Mouse (Mus musculus): ENCODE measurements around the gene 1700025G04Rik. TPM values are rescaled to one million over a fixed set of nuclear protein-coding genes. Genes with fewer than 3 reads are reported as not detected.

Gene 1700025G04Rik
- polyA plus RNA-seq, 1 experiment from 2014 or later = 8.7 TPM

GRCm38 (mm10) chr1:152043453-152043852 lies 46.5 kb downstream of the 1700025G04Rik start:
- Histone ChIP-seq H3K9ac (ENCODE audit: low read depth, low read length) (no peak overlapping the region), H3K9me3 (ENCODE audit: control insufficient read depth, low read length) (no peaks in the 10 kb centered on the region), H3K36me3 (ENCODE audit: control insufficient read depth, insufficient read depth, low read length) (no peaks in the 10 kb centered on the region), H3K4me2 (no peak overlapping the region), H3K27me3 (replicated peaks; ENCODE audit: control insufficient read depth, insufficient read depth, low read length) (no peaks in the 10 kb centered on the region), H3K27ac (ENCODE audit: low read depth, low read length) (no peak overlapping the region), H3K4me3 (ENCODE audit: low read depth, low read length) (no peak overlapping the region), H3K4me1 (replicated peaks; ENCODE audit: control insufficient read depth, insufficient read depth, low read length) (no peaks in the 10 kb centered on the region; the same call in 1 of the 2 replicates)
- 83% methylated on average over 2 of the region's 2 CpGs for WGBS
- ATAC-seq (replicated peaks; ENCODE audit: low FRiP score) (no peak), DNase-seq (ENCODE audit: low spot score) (no peak)

GRCm38 (mm10) chr1:152042409-152042808 lies 47.5 kb downstream of the 1700025G04Rik start:
- H3K4me2 ChIP-seq = no peak overlapping the region
- H3K4me3 ChIP-seq (ENCODE audit: low read depth, low read length) = no peak overlapping the region
- H3K9me3 ChIP-seq (ENCODE audit: control insufficient read depth, low read length) = no peaks in the 10 kb centered on the region
- H3K27ac ChIP-seq (ENCODE audit: low read depth, low read length) = no peak overlapping the region
- H3K27me3 ChIP-seq (replicated peaks; ENCODE audit: control insufficient read depth, insufficient read depth, low read length) = no peaks in the 10 kb centered on the region
- H3K9ac ChIP-seq (ENCODE audit: low read depth, low read length) = no peak overlapping the region
- H3K36me3 ChIP-seq (ENCODE audit: control insufficient read depth, insufficient read depth, low read length) = no peaks in the 10 kb centered on the region
- DNase-seq (ENCODE audit: low spot score) (no peak), ATAC-seq (replicated peaks; ENCODE audit: low FRiP score) (no peak)
- WGBS = 75% methylated on average over 3 of the region's 3 CpGs
- no peaks in the 10 kb centered on the region; the same call in 1 of the 2 replicates for H3K4me1 ChIP-seq (replicated peaks; ENCODE audit: control insufficient read depth, insufficient read depth, low read length)

GRCm38 (mm10) chr1:152041005-152041404 lies 48.9 kb downstream of the 1700025G04Rik start:
- Histone ChIP-seq H3K36me3 (ENCODE audit: control insufficient read depth, insufficient read depth, low read length) (no peaks in the 10 kb centered on the region), H3K9ac (ENCODE audit: low read depth, low read length) (no peak overlapping the region), H3K4me3 (ENCODE audit: low read depth, low read length) (no peak overlapping the region), H3K4me1 (replicated peaks; ENCODE audit: control insufficient read depth, insufficient read depth, low read length) (no peaks in the 10 kb centered on the region; the same call in 1 of the 2 replicates), H3K4me2 (no peak overlapping the region), H3K27me3 (replicated peaks; ENCODE audit: control insufficient read depth, insufficient read depth, low read length) (no peaks in the 10 kb centered on the region), H3K27ac (ENCODE audit: low read depth, low read length) (no peak overlapping the region), H3K9me3 (ENCODE audit: control insufficient read depth, low read length) (no peaks in the 10 kb centered on the region)
- no peak for ATAC-seq (replicated peaks; ENCODE audit: low FRiP score)
- DNase-seq (ENCODE audit: low spot score) = no peak
- WGBS = 79% methylated on average over 4 of the region's 4 CpGs

- H3K4me1 ChIP-seq (replicated peaks; ENCODE audit: control insufficient read depth, insufficient read depth, low read length) = peaks cover 2% of the 10 kb centered on the region; the same call in 1 of the 2 replicates
- H3K27me3 ChIP-seq (replicated peaks; ENCODE audit: control insufficient read depth, insufficient read depth, low read length) = no peaks in the 10 kb centered on the region
- no peak overlapping the region for H3K4me2 ChIP-seq
- no peak overlapping the region for H3K4me3 ChIP-seq (ENCODE audit: low read depth, low read length)
- DNase-seq (ENCODE audit: low spot score) = no peak
- H3K27ac ChIP-seq (ENCODE audit: low read depth, low read length) = no peak overlapping the region
- no peaks in the 10 kb centered on the region for H3K9me3 ChIP-seq (ENCODE audit: control insufficient read depth, low read length)
- no peaks in the 10 kb centered on the region for H3K36me3 ChIP-seq (ENCODE audit: control insufficient read depth, insufficient read depth, low read length)
- ATAC-seq (replicated peaks; ENCODE audit: low FRiP score) = no peak
- no peak overlapping the region for H3K9ac ChIP-seq (ENCODE audit: low read depth, low read length)
- WGBS = 69% methylated on average over 7 of the region's 7 CpGs
Measured at GRCm38 (mm10) chr1:152040053-152040452, 49.9 kb downstream of the 1700025G04Rik start.

- ATAC-seq (replicated peaks; ENCODE audit: low FRiP score) (no peak), DNase-seq (ENCODE audit: low spot score) (no peak)
- Histone ChIP-seq H3K9me3 (ENCODE audit: control insufficient read depth, low read length) (no peaks in the 10 kb centered on the region), H3K9ac (ENCODE audit: low read depth, low read length) (no peak overlapping the region), H3K36me3 (ENCODE audit: control insufficient read depth, insufficient read depth, low read length) (no peaks in the 10 kb centered on the region), H3K4me1 (replicated peaks; ENCODE audit: control insufficient read depth, insufficient read depth, low read length) (peaks cover 2% of the 10 kb centered on the region; the same call in 1 of the 2 replicates), H3K27me3 (replicated peaks; ENCODE audit: control insufficient read depth, insufficient read depth, low read length) (no peaks in the 10 kb centered on the region), H3K4me2 (no peak overlapping the region), H3K4me3 (ENCODE audit: low read depth, low read length) (no peak overlapping the region), H3K27ac (ENCODE audit: low read depth, low read length) (no peak overlapping the region)
- WGBS = 86% methylated on average over 8 of the region's 8 CpGs
Measured at GRCm38 (mm10) chr1:152039588-152039987, 50.3 kb downstream of the 1700025G04Rik start.

GRCm38 (mm10) chr1:152038086-152038485 lies 51.8 kb downstream of the 1700025G04Rik start:
- Histone ChIP-seq H3K9ac (ENCODE audit: low read depth, low read length) (no peak overlapping the region), H3K27ac (ENCODE audit: low read depth, low read length) (no peak overlapping the region), H3K4me1 (replicated peaks; ENCODE audit: control insufficient read depth, insufficient read depth, low read length) (peaks cover 2% of the 10 kb centered on the region; the same call in 1 of the 2 replicates), H3K9me3 (ENCODE audit: control insufficient read depth, low read length) (no peaks in the 10 kb centered on the region), H3K4me2 (no peak overlapping the region), H3K27me3 (replicated peaks; ENCODE audit: control insufficient read depth, insufficient read depth, low read length) (no peaks in the 10 kb centered on the region), H3K4me3 (ENCODE audit: low read depth, low read length) (no peak overlapping the region), H3K36me3 (ENCODE audit: control insufficient read depth, insufficient read depth, low read length) (no peaks in the 10 kb centered on the region)
- ATAC-seq (replicated peaks; ENCODE audit: low FRiP score) (no peak), DNase-seq (ENCODE audit: low spot score) (no peak)
- WGBS = 65% methylated on average over 9 of the region's 9 CpGs

- DNase-seq (ENCODE audit: low spot score) (no peak), ATAC-seq (replicated peaks; ENCODE audit: low FRiP score) (no peak)
- Histone ChIP-seq H3K27ac (ENCODE audit: low read depth, low read length) (no peak overlapping the region), H3K27me3 (replicated peaks; ENCODE audit: control insufficient read depth, insufficient read depth, low read length) (no peaks in the 10 kb centered on the region), H3K9ac (ENCODE audit: low read depth, low read length) (no peak overlapping the region), H3K4me2 (no peak overlapping the region), H3K4me3 (ENCODE audit: low read depth, low read length) (no peak overlapping the region), H3K4me1 (replicated peaks; ENCODE audit: control insufficient read depth, insufficient read depth, low read length) (peaks cover 2% of the 10 kb centered on the region; the same call in 1 of the 2 replicates), H3K9me3 (ENCODE audit: control insufficient read depth, low read length) (no peaks in the 10 kb centered on the region), H3K36me3 (ENCODE audit: control insufficient read depth, insufficient read depth, low read length) (no peaks in the 10 kb centered on the region)
- WGBS = 56% methylated on average over 4 of the region's 4 CpGs
Measured at GRCm38 (mm10) chr1:152037589-152037988, 52.3 kb downstream of the 1700025G04Rik start.

GRCm38 (mm10) chr1:152034766-152035165 lies 55.2 kb downstream of the 1700025G04Rik start:
- WGBS = 59% methylated on average over 7 of the region's 7 CpGs
- Histone ChIP-seq H3K36me3 (ENCODE audit: control insufficient read depth, insufficient read depth, low read length) (no peaks in the 10 kb centered on the region), H3K4me2 (no peak overlapping the region), H3K4me1 (replicated peaks; ENCODE audit: control insufficient read depth, insufficient read depth, low read length) (0 out of 2 replicates have a peak, but pooled peaks cover 2% of the 10 kb centered on the region), H3K9ac (ENCODE audit: low read depth, low read length) (no peak overlapping the region), H3K4me3 (ENCODE audit: low read depth, low read length) (no peak overlapping the region), H3K9me3 (ENCODE audit: control insufficient read depth, low read length) (no peaks in the 10 kb centered on the region), H3K27me3 (replicated peaks; ENCODE audit: control insufficient read depth, insufficient read depth, low read length) (no peaks in the 10 kb centered on the region), H3K27ac (ENCODE audit: low read depth, low read length) (no peak overlapping the region)
- DNase-seq (ENCODE audit: low spot score) (no peak), ATAC-seq (replicated peaks; ENCODE audit: low FRiP score) (no peak)

- Histone ChIP-seq H3K27ac (ENCODE audit: low read depth, low read length) (no peak overlapping the region), H3K4me3 (ENCODE audit: low read depth, low read length) (no peak overlapping the region), H3K4me2 (no peak overlapping the region), H3K9me3 (ENCODE audit: control insufficient read depth, low read length) (no peaks in the 10 kb centered on the region), H3K27me3 (replicated peaks; ENCODE audit: control insufficient read depth, insufficient read depth, low read length) (no peaks in the 10 kb centered on the region), H3K9ac (ENCODE audit: low read depth, low read length) (no peak overlapping the region), H3K4me1 (replicated peaks; ENCODE audit: control insufficient read depth, insufficient read depth, low read length) (0 out of 2 replicates have a peak, but pooled peaks cover 2% of the 10 kb centered on the region), H3K36me3 (ENCODE audit: control insufficient read depth, insufficient read depth, low read length) (no peaks in the 10 kb centered on the region)
- no peak for ATAC-seq (replicated peaks; ENCODE audit: low FRiP score)
- no peak for DNase-seq (ENCODE audit: low spot score)
- 81% methylated on average over 3 of the region's 3 CpGs for WGBS
Measured at GRCm38 (mm10) chr1:152033731-152034130, 56.2 kb downstream of the 1700025G04Rik start.

Data from liver, embryonic 11.5 days (tissue).